Mouse (Mus musculus) embryonic facial prominence, embryonic 13.5 days (tissue): Measurements from ENCODE around the gene Ppt1. TPM values are rescaled to one million over a fixed set of nuclear protein-coding genes. Genes with fewer than 3 reads are reported as not detected.

Source experiments
- polyA plus RNA-seq: library from polyadenylated mRNA; unstranded; fragments of >200 nt; fragmentation: Nextera tagmentation; extraction: Ambion mirVana; gene quantifications from 2 replicates; pipeline ENCODE4 v1.2.1, GENCODE M21; 2015

Ppt1 gene
- polyA plus RNA-seq, 1 experiment from 2014 or later = 81.7 TPM

Other genes starting within 250 kb of the Ppt1 start
- gene 9530002B09Rik, start 147.0 kb upstream of the Ppt1 start, polyA plus RNA-seq = not detected in 2 replicates
- gene Cap1, start 49.8 kb downstream of the Ppt1 start, polyA plus RNA-seq = 65.5 and 67.2 TPM in 2 replicates
- 5.1 and 6.6 TPM in 2 replicates for gene Mfsd2a, start 124.9 kb downstream of the Ppt1 start, polyA plus RNA-seq
- gene Mycl, start 159.4 kb downstream of the Ppt1 start, polyA plus RNA-seq = 29.4 and 33.4 TPM in 2 replicates
- gene Trit1, start 180.4 kb downstream of the Ppt1 start, polyA plus RNA-seq = 19.7 and 20.8 TPM in 2 replicates